Mouse (Mus musculus): ENCODE measurements at regions not wholly inside any gene's neighbourhood (a gene's known extent, or its start where the extent isn't known, plus 50 kb on each side); places are given as distances from the start of the nearest gene placed in this dataset.

DNA sequence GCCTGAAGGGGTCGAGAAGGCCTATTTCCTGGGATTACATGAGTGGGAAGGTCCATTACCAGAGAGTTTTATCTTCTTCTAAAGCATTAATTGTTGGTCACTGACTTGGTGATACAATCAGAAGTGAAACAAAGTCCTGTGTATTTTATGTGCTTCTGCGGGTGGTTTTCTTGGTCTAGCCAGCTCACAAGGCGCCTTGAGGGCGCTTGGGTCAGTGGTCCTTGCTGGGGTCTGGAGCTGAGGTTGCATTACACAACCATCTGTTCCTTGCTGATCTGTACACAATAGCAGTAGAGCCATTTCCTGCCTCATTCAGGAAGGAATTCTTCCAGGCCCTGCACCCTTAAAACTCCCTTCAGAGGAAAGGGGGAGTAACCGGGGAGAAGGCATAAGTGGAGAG, 116.9 kb upstream of the Neo1 start:
- DNase-seq: no peak

- peak; percentile 39 to 64 for DNase-seq
Measured at GRCm38 (mm10) chr9:59144256-59144800, 108.1 kb upstream of the Neo1 start.

GRCm38 (mm10) chr9:59143610-59144009, 107.4 kb upstream of the Neo1 start:
- no peak for DNase-seq

DNA sequence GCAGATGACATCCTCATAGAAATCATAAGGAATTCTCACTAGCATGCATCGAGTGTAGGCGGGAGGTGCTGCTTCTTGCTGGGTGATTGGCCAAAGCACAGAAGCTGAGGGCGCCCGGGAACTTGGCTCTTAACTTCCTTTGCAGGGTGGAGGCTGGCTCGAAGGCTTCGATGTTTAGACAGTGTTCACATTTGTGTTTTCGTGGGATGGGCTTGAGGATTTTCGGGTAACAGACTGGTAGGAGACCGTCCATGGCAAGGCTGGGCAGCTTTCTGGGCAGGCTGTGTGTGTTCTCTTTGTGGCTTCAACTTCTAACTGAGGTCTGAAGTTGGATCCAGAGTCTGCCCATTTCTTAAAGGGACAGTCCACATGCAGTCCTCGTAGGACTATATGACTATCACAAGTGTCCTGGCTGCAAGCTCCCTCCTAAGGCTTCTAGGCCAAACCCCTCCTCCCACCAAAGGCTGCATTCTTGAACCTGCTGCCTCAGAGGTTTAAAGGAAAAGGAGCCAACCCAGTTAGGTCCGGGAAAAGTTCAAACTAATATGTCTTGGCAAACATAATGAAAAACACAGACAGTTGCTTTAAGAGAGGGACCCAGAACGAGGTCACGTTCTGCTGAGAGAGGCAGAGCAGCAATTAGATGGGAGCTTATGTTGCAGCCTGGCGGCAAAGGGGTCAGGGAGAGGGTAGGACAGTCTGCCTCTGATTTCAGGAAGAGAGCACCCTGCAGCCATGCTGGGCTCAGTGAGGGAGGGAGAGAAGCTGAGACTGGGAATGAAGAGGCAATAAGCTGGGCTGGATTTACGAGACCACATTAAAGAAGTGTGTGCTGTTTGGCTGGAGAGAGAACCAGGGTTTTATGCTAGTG, 98.2 kb upstream of the Neo1 start:
- peak; percentile 30 to 40 for DNase-seq

DNA sequence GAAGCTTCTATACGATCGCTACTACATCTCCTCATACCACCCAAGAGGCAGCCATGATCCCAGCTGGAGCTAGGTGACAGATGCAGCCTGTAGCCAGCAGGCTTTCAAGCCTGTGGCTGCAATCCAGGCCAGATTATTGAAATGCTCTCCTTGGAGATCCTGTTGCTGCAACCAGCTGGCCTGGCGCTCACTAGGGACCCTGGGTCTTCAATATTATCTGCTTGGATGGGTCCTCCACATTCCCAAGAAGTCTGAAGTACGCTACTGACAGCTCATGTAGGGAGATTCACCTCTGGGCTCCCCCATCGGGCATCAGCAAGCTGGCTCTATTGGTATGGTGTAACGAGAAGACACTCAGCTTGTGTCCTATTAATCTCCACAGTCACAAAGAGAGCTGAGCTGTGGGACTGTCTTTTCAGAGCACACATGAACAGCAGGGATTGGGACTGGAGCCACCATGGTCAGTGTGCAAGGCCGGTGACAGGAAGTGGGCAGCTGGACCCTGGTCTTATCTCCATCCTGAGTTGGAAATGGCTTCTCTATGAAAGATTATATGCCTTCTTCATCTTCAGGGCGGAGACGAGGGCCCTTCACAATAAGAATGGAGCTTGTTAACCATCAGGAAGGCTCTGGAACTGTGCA, 93.6 kb upstream of the Neo1 start:
- peak; percentile 58 to 66 for DNase-seq

GRCm38 (mm10) chr9:59129252-59129651, 93.0 kb upstream of the Neo1 start:
- DNase-seq: peak; percentile 23 to 33

DNA sequence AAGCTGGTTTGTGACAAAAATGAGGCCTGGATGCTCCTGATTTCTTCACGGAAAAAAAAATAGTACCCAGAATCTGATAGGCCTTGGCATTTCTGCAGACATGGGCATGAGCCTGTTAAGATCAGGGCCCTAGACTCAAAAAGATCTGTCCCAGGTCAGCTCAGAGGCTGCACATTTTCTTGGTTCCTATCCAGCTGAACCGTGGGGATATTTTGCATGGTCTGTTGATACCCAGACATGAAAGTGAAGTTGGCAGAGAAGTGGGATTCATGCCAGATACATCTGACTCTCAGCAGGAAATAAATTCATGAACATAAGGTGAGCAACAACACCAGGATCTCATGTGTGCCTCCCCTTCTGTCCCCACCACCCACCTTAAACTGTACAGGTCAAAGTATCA, 91.8 kb upstream of the Neo1 start:
- DNase-seq: peak; percentile 42 to 52

DNA sequence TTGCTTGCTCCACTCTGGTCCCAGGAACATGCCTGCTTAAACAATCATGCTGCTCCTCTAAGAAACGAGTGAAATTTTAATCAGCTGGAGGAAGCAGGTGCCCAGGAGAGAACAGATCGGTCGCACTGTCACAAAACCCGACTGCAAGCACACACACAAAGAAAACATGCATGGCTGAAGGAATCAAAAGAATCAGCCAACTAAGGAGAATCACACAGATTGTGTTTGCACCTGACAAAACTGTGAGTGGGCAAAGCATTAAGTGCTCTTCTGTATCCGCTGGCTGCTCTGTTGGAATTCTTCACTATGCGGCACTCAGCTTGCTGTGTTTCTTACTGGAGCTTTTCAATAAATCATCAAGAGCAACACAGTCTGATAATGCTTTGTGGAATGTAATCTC, 89.6 kb upstream of the Neo1 start:
- no peak for DNase-seq

GRCm38 (mm10) chr9:59116561-59116960, 80.3 kb upstream of the Neo1 start:
- no peak for DNase-seq

DNA sequence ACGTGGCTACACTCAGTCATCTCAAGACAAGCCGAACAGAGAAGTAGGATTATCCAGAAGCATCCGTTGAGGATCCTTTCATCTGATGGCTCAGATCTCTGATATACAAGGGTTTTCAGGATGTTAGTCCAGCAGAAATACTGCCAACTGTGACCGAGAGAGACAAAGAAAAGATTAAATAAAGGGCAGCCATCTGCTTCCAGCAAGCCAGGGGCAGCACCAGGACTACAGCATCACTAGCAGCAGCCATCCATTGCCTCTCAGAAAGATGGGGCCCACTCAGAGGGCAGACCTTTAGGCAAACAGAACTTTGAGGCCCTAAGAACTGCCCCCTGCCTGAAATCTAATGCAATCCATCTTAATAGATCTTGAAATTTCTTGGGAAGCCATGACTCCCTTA, 77.6 kb upstream of the Neo1 start:
- DNase-seq: no peak

GRCm38 (mm10) chr9:59099738-59100137, 63.5 kb upstream of the Neo1 start:
- DNase-seq: no peak

GRCm38 (mm10) chr9:59097564-59097963, 61.3 kb upstream of the Neo1 start:
- DNase-seq: peak; percentile 82 to 83

DNA sequence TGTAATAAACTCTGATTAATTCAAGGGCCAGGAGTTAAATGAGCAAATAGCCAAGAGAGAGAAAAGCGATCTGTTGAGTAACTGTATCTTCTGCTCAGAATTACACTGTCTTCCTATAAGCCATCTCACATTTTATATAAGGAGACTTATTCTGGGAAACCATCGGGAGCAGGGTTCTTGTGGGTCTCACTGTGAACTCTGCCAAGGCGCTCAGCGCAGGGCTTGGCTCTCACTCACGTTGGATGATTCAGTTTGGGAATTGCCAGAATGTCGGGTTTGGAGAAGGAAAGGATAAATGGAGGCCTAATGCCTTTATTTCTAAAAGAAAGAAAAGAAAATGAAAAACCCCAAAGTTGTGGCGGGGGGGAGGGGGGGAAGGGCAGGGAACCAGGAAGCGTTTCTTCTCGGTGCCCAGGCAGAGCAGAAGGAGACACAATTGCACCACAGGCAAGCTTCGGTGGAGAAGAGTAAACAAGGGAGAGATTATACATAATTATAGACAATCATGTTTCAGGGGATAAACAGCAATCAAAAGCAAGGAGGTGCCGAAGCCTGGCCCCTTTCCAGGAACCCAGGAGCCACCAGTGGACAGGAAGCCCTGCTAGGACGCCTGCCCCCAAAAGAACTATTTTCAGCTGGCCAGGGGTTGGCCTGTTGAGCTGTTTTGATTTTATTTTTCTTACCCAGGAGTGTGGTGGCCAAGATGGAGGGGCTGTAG, 60.5 kb upstream of the Neo1 start:
- DNase-seq: peak; percentile 57 to 72

- DNase-seq: no peak
Measured at GRCm38 (mm10) chr9:59095626-59096025, 59.4 kb upstream of the Neo1 start.

DNA sequence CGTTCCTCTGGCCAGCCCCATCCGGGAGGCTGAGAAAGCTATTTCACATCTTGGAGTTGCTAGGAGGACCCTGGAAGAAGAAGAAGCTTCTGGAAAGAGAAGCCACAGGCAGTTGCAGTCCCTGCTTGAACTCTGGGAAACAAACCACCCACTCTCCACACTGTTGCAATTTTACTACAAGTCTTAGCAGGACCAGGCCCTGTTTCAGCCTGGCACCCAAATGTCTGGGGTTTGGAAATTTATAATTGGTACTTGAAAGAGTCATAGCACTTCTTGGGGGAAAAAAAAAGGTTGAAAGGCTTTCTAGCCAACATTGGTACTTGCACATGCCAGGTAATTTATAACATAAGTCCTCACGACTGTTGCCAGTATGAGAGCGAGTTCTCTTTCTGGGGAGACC, 57.9 kb upstream of the Neo1 start:
- no peak for DNase-seq

DNA sequence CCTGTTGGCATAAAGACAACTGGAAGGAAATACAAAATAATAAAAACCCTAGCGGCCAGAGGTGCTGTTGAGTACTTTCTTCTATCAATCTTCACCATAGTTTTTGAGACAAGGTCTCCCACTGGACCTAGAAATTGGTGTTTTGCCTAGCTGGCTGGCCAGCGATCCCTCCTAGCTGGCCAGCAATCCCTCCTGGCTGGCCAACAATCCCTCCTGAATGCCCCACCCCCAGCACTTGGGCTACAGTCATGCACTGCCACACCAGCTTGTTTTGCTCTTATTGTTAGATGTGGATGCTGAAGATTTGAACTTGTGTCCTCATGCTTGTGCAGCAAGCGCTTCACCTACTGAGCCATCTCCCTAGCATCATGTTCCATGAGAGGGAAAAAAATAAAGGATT, 54.9 kb upstream of the Neo1 start:
- peak; percentile 38 to 41 for DNase-seq

- DNase-seq: no peak
Measured at GRCm38 (mm10) chr9:59087704-59088103, 51.5 kb upstream of the Neo1 start.

- DNase-seq: no peak
Measured at GRCm38 (mm10) chr9:59087112-59087511, 50.9 kb upstream of the Neo1 start.

GRCm38 (mm10) chr9:59086556-59087102, 50.4 kb upstream of the Neo1 start:
- DNase-seq: no peak
